Mouse (Mus musculus) telencephalon, adult 2 months (tissue): ENCODE measurements around the gene Gm3099.
"Not testable (repeated sequence)": the region's sequence is repeated elsewhere in the genome, so short reads cannot be mapped to it uniquely, and the experiment has no call there.

Experiments
- DNase-seq: peaks from one replicate; pipeline ENCODE4 v3.0.0-alpha.2; 2011; ENCODE audit warnings: low read depth, low spot score

Gm3099 gene

GRCm38 (mm10) chr14:3998094-3998493, at the start of gene Gm3099:
Gene Gm3099 (plus strand): TSS chr14:3998394.
- not testable (repeated sequence) for DNase-seq

GRCm38 (mm10) chr14:3963247-3963646, 34.9 kb upstream of the Gm3099 start, which contains the start of gene Gm3095:
Gene Gm3095 (plus strand): TSS chr14:3963547.
- not testable (repeated sequence) for DNase-seq

- DNase-seq = not testable (repeated sequence)
Measured at GRCm38 (mm10) chr14:4023641-4024040, 25.4 kb downstream of the Gm3099 start, which contains the start of gene Gm5796. Gene Gm5796 (plus strand): TSS chr14:4023941.
